Mouse (Mus musculus): Measurements from ENCODE around the gene Gys2.

The Gys2 gene

DNA sequence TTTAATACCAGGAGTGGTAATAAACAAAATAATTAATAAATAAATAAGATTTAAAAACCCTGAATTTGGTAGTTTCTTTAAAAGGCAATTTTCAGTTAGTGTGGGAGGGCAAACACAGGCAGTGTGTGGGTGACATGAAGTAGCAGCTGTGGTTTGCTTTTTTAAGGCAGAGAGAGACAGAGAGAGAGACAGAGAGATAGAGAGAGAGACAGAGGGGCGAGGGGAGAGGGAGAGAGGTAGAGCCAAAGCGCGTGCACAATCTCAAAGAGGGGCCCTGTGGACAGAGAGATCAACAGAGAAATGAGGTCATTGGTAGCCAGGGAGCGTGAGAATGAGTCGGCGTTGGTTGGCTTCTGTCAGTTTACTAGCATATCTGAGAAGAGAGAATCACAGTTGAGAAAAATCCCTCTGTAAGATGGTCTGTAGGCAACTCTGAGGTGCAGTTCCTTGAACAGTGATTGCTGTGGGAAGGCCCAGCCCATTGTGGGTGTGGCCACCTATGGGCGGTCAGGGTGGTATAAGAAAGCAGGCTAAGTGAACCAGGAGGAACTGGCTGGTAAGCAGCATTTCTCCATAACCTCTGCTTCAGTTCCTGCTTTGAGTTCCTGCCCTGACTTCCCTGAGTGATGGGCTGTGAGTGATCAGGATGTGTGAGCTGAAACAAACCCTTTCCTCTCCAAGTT is 17.5 kb downstream of the Gys2 start:
- DNase-seq: no peak

DNA sequence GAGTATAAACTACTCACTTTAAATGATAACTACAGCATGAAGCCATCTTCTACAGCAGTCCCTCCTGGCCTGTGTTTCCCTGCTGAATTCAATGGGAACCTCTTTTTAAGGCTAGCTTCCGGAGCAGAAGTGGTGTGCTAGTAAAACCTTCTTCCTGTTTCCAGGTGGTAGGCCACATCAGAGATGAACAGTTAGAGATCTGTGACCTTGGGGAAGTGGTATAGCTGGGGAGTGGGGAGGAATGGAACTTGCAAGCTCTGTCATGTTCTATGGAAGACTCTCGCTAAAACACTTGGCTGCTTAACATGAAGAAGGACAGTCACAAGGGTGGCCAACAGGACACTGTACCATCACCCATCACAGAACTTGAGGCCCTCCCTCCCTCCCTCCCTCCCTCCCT is 19.6 kb downstream of the Gys2 start:
- no peak for DNase-seq

DNA sequence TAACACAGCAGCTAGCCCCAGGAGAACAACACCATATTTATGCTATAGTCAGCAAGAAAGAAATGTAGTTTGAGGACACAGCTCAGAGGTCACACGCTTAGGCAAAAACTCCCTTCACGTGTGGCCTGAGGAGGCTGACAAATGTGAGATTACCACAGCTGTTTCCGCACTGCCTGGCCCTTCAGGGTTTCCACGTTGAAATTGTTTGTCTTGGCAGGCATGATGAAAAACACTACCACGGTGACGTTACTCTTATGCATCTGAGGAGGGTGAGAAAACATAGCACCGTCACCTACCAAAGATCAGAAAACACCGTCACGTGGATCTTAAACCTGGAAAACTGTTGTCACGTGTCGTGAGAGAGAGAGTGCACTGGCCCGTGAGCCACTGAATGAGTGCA is 21.5 kb downstream of the Gys2 start:
- DNase-seq: peak in 1 of 2 experiments; percentile 4

DNA sequence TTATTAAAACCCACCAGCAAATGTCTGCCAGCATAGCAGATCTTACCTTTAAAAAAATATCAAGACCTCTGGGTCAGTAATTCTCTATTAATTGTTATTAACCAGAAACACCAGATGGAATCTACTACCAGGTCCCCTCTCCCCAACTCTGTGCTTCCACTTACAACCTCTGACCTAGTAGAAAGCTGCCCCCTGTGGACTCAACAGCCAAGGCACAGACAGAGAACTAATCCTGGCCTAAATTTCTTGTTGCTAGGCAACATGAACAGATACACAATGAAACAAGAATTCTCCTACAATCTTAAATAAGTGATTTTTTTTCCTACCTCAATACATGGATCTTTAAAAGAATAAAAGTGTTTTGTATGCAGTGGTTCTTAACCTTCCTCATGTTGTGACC is 43.8 kb downstream of the Gys2 start:
- DNase-seq: no peak

DNA sequence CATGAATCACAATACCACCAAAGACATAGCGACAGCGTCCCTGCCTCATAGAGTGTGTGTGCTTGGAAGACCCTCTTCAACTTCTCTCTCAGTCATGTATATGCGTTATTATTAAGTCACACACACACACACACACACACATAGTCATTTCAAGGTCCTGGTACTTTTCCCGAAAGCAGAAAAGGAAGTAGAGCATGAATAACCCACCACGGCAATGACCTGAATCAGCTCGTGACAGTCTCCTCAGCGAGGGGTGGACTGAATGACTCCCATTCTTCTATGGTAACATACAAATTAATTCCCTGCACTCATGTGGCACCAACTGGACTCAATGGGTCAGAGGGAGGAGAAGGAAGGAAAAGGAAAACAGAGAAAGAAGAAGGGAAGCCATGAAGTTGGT is 47.9 kb downstream of the Gys2 start:
- no peak for DNase-seq

DNA sequence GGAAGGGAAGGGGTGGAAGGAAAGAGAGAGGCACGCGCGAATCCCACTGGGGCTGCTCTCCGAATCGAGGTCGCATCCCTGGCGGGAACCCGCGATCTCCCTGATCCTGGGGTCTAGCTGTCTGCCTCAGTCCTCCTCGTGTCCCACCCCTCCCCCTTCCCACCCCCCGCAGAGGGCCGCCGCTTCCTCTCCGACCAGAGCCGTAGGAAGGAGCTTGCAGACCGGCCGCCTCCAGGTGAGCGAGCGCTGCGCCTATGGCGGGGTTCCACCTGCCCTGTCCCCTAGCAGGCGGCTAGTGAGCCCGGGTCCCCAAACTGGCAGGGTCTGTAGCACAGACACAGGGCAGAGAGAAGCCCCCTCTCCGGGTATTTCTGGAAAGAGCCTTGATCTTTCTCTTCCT is 58.3 kb downstream of the Gys2 start:
- peak in 1 of 2 experiments; percentile 9 for DNase-seq

DNA sequence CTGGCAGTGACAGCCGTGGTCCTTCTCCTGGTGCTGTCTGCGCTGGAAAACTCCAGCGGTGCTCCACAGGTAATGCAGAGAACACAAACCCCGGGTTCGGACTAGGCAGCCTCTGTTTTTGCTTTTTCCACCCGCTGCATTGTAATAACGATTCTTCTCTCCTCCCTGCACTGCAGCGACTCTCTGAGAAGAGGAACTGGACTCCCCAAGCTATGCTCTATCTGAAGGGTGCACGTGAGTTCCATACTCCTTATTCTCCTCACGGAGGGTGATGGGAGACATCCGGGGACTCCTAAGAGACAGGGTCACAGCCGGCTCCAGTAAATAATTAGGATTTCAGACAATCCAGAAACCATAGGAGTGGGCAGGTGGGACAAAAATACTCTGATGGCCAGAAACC is 59.1 kb downstream of the Gys2 start:
- no peak for DNase-seq

DNA sequence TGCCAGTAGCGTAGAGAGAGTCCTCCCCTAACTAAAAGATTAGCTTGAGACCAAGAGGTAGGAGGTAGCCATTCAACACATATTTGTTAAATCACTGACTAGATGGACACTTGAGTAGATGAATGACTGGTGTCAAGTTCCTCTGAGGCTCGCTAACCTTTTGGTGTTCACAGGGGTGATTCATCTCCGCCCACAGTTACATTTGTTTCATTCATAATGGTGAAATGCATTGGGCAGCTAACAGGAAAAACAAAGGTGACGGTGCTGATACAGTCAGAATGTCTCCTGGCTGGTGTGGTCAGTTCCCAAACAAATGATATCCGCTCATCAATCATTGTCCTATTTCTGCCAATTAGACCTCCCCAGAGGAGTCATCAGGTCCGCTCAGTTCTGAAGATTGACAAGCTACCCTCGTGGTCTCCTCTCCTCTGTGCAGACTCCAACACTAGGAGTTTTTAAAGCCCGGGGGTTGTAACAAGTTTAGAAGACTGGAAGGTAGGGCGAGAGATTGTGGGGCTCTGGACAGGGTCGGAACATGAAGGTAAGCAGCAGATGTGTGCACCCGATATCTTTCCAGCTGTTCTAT is 59.9 kb downstream of the Gys2 start, which contains the start of gene Spx:
Gene Spx, plus strand, starts transcription at position 536 of the 586 bp plus-strand sequence.
- no peak for DNase-seq

DNA sequence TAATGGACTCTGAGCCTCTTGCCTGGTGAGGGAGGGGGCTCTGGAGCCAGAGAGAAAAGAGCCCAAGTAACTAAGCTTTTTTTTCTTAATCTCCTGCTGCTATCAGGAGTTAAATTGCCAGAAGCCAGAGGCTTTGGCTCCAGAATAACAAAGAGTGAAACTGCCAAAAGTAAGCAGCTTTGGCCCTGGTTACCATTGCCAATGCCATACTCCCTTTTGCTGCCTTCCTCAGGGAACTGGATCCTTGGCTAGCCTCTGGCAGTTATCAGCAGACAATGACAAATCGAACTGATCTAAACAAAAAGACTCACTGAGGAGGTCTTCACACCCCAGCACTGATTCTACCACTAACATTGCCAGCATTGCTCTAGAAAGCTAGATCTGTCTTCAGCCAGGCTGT is 61.8 kb downstream of the Gys2 start:
- no peak for DNase-seq

DNA sequence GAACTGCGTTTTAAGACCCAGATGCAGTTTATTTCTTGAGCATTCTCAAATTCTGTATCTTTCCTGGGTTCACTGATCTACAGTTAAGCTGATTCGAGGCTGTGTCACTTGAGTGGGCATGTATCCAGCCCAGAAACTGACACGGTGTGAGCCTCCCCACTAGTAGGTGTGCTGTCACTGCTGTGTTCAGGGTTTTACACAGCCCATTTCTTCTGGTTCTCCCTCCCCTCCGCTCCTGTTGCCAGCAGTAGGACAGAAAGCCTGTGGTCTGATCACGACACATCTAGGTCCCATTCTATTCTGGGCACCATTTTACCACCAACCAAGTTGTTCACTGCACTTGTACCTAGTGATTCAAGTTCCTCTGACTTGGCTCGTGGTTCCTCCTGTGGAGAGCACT is 77.2 kb downstream of the Gys2 start:
- no peak for DNase-seq

DNA sequence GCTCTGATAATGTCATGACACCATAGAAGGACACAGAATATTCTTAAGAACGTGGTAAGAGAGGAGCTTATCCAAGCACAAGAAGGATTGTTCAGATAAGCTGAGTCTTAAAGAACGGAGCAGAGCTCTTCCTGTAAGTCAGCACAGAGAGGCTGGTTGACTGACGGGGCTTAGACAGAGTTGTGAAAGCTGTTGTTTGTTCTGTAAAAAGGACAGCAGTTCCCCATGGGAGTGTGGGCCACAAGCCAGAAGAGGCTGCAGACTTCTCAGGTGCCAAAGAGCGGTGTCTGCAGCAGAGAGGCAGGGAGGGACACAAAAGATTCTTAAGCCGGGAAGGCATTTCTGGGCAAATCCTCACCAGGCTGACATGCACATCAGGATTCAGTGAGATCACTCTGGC is 78.2 kb downstream of the Gys2 start:
- no peak for DNase-seq

DNA sequence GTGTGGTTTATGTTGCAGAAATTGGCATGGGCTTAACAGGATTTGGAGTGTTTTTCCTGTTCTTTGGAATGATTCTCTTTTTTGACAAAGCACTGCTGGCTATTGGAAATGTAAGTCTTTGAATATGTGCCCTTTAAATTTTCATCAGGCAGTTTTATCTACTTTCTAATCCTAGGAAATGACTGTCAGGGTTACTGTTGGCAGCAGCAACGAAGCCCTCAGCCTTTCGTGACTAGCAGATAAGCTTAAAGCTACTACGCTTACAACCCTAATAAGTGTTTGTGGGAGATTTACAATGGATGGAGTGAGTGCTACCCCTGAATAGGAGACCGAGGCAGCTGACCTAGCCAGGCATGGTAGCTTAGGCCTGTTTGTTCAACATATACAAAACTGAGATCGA is 80.6 kb downstream of the Gys2 start:
- DNase-seq: no peak

DNA sequence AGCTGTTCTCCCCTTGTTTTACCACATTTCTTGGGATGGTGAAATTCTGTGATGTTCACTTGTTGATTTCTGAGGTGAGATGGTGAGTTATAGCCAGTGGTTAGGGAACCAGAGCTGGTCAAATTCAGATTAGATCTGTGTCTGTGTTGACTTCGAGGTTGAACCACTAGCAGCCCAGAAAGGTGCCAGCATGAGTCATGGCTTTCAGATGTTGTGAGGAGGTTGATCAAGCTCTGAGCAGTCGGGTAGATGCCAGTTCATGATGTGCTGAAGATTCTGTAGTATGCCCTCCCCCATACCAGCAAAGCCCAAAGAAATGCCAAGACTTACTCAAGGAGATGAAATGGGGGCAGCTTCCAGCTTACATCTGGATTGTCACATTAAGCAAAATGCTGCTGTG is 83.8 kb downstream of the Gys2 start:
- no peak for DNase-seq

DNA sequence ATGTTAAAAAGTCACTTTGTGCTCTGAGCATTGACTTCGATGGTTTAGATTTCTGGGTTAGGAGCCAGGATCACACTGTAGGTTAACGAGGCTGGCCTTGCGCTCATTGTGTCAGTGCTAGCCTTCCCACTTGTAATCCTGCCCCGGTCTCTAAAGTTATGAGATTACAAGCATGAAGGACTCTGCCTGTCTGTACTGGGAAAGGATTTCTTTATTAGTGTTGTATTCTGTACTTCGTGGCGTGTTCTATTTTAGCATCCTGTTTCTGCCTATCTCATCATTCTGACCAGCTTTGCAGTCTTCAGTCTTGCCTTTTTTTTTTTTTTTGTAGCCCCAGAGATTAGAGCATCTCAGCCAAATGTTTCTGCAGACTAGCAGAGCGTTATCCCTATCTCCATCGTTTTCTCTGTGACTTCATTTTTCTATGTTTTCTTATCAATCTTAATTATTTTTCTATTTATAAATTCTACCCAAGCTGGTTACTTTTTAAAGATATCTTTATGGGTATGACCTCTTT is 85.1 kb downstream of the Gys2 start:
- DNase-seq: peak in 1 of 2 experiments; percentile 9

DNA sequence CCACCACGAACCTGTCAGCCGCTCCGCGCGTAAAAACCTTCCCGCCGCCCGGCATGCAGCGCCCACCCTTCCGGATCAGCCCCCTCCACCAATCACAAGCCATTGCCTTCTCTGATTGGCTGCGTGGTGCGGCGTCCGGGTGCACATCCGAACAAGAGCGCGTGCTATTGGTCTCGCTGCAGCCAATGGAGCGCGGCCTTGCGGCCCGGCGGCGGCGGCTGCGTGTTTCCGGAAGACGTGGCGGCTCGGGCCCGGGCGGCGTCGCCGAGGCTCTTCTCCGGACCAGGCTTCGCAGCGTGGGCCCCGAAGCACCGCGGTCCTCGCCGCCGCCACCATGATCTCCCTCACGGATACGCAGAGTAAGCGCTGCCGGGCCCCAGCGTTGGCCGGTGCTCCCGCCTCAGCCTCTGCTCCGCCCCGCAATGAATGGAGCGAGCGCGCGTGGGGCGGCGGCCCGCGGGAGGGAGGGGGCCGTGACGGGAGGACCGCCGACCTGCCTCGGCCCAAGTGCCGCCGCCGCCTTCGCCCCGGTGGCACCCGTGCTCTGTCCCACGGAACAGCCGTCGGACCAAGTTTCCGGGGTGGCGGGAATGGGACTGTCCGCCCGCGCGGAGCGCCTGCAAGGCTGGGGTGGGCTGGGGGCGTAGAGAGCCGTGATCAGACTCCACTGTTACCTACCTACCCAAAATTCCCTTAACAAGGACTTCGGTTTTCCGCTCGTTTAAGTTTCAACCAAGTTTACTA is 85.7 kb downstream of the Gys2 start, which contains the start of the genes Recql and Golt1b:
Gene Recql, minus strand, starts transcription at position 77 of the 744 bp plus-strand sequence.
Gene Golt1b, plus strand, starts transcription at position 211 of the 744 bp plus-strand sequence.
- DNase-seq: peak; percentile 98 to 99

DNA sequence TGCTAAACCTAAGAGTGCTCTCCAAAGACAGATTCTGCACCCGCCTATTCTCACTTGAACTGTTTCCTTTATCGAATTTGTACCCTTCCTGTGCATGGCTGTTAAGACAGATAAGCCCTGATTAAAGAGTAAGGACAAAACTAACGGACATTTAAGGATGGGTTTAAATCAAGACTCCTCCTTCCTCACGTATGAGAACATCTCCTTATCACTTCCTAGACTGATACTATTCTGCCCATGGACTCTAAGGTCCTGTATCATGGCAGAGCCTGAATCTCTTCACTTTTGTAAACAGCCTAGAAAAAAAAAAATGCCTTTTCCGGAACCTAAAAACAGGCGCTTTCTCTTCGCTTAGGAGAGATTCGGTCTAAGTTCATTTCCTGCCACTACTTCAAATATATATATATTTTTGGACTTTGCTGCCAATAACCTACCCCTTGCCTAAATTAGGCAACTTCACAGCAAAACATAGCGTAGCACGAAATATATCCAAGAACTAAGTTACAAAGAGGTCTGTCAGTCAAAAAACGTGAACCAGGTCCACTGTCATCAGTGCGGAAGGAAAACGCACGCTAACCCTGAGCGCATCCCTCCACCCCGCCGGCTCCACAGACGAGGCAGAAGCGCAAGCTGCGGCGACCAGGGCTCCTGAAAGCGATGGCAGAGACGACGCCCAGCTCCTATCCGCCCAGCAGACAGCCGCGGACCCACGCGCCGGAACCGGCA is 86.5 kb downstream of the Gys2 start:
- DNase-seq: no peak

DNA sequence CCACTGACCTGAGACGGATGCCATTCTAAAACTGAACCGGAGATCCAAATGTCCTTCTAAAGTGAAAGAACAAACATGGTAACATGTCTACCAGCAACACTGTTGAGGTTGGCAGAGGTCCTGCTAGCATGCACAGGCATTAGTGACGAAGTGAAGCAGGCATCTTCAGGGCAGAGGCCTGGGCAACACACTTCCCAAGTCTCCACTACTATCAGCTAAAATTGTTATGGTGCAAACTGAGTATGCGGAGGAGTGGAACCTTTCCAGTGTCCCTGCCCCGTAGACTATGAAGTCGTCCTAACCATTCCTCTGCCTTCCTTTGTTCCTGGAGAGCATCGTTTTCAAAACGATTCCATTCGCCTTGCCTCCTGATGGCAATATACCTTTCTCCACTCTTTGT is 88.4 kb downstream of the Gys2 start:
- no peak for DNase-seq

DNA sequence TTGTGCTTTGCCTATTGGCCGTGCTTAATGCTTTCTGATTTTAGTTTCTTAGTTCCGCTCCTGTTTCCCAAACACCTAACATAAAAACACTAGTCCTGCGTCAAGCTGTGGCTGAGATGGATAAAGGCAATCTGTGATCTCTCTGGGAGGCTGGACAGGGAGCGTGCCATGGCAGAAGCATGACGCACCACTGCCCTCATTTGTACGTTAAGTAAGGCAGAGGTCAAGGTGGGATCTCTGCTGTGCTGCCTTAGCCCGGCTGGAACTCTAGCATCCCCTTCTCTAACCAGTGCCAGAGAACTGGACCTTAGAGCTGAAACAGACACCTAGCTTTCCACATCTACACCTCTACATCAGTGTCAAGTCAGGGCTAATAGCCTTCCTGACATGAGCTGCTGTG is 91.3 kb downstream of the Gys2 start:
- no peak for DNase-seq

DNA sequence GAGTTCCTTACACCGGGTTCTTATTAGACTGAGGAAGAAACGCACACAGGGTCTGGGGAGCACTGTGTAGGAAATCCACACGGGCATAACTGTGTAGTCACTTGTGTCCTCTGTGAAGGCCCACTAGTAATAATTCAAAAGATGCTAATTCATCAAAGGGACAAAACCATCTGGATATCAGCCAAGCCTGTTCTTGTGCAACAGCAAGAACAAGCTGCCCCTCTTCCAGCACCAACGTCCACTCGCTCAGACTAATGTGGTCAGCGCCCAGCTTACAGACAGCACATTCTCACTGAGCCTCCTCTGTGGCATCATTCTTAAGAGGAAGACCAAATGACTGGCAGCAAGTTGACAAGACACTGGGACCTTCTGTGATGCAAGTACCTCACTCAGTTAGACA is 92.9 kb downstream of the Gys2 start:
- no peak for DNase-seq

DNA sequence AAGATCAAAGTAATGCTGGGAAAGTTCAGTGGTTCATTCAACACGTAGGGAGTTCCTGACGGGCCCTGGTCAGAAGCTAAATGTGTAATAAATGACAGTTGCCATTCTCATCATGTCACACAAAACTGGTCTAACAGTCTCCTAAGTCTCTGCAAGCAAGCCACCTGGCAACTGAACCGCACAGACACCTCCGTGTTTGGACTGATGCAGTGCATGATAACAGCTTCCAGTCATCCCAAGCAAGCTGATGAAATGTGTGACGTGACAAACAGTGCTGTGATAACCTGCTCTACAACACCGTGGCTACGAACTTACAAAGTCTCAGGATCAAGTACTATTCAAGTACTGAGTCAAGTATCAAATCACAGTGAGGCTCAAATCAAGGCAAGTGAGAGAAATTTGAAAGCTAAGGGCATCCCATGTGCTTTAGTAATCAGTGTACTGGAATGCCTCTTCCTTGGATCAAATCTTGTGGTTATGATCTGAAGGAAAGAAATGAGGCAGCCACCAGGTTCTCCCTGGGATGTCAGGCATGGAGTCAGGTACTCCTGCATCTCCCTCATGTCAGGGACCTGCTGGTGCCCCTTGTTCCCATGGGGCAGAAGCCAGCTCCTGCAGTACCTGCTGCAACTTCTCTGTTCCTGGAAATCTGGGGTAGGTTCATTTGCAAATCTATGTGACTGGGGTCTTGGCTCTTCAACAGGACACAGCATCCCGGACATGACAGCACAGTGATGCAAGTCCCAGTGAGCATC is 94.2 kb downstream of the Gys2 start:
- no peak for DNase-seq

DNA sequence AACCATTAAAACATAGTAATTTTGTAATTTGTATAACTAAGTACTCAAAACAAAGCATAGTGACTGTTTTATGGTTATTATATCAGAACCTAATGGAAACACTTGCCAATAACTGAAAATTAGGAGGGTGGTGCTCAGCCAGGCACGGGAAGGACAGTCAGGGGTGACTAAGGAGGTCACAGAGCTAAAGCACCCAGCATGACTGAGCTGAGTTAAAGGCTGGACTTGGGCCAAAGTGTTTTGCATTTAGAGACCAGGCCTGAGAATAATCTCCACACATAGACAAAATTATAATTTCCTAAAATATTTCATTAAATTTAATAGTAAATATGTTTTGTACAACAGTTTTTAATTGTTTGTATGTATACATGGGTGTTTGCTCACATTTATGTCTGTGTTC is 95.8 kb downstream of the Gys2 start:
- DNase-seq: peak in 1 of 2 experiments; percentile 5

Data from kidney, postnatal 36 days (tissue).